Mouse (Mus musculus) mesoderm, embryonic 11.5 days (tissue): ENCODE measurements around the gene Spats2.
"Not testable (repeated sequence)": the region's sequence is repeated elsewhere in the genome, so short reads cannot be mapped to it uniquely, and the experiment has no call there.

Experiments
- DNase-seq: peaks from one replicate; pipeline ENCODE4 v3.0.0-alpha.2; 2012; ENCODE audit warnings: low read depth, low spot score

Spats2 gene

DNA sequence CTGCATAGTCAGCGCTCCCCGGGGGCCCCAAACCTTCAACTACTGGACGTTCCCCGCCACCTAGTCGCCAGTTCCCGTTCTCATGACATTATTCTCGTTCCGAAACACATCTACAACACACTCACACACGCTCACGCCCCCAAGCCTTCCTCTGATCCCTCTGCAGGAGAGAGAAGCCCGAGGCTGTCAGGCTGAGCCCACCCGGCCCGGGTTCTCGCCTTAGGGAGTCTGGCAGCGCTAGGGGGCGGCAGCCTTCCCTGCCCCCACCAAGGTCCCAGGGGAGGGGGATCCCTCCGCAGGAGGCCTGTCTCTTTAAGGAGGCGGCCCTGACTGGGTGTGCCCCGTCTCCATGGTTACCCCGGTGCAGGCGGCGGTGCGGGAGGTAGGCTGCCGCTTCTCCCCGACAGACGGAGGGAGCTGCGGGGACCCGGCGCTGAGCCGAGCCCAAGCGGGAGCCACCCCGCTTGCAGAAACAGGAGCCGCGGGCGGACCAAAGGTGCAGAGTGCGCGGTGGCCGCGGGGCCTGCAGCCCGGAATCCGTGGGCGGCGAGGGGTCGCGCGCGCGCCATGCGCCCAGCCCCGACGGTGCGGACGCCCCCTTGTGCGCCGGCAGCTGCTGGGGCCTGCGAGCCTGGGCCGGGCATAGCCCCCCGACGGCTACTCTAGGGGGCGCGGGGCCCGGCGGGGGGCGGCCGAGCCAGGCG is 98.6 kb downstream of the Spats2 start, which contains the start of gene Kcnh3:
Gene Kcnh3 (plus strand): TSS at position 654 of the 704 bp plus-strand sequence.
- peak; percentile 50 for DNase-seq

DNA sequence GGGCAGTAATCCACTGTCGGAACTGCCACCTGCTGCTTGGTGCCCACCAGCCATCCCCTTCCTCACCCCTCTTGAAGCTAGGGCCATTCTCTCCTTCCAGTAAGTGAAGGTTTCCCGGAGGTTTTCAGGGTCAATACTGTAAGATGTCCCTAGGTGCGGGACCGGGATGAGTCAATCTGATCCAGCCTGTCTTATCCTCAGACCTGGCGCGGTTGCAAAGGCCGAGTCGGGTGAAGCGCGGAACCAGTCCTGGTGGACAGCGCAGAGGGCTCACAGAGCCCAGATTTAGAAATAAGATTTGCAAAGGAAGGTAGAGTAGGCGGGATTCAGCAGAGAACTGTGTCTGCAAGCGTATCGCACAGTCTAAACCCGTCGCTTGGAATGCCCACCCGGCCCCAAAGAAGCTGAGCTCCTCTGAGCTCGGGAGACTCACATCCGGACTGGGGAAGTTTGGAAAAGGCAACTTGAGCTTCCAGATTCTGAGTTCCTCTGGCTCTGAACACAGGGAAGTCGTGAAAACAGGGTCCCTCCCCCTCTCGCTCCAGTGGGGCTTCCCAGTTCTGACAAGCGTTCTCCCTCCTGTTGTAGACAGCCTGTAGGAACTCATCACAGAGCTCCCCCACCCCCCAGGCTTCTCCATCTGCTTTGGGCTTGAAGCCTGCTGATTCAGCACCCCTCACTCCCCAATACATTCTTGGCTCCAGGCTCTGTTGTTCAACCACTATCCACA is 99.5 kb downstream of the Spats2 start:
- peak; percentile 18 for DNase-seq

DNA sequence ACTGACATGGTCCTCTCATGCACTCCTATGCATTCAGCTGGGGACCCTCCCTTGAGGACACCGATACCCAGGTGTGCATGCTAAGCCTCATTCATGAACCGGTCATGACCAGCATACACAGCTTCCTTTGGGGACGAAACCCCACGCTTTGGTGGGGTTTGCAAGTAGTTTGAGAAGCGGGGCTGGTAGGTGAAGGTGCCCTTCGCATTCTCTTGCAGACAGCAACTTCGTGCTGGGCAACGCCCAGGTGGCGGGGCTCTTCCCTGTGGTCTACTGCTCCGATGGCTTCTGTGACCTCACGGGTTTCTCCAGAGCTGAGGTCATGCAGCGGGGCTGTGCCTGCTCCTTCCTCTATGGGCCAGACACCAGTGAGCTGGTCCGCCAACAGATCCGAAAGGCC is 100.4 kb downstream of the Spats2 start:
- no peak for DNase-seq

- no peak for DNase-seq
Observed at GRCm38 (mm10) chr15:99231998-99232397, 106.3 kb downstream of the Spats2 start.

- no peak for DNase-seq
Observed at GRCm38 (mm10) chr15:99233719-99234118, 108.0 kb downstream of the Spats2 start.

DNA sequence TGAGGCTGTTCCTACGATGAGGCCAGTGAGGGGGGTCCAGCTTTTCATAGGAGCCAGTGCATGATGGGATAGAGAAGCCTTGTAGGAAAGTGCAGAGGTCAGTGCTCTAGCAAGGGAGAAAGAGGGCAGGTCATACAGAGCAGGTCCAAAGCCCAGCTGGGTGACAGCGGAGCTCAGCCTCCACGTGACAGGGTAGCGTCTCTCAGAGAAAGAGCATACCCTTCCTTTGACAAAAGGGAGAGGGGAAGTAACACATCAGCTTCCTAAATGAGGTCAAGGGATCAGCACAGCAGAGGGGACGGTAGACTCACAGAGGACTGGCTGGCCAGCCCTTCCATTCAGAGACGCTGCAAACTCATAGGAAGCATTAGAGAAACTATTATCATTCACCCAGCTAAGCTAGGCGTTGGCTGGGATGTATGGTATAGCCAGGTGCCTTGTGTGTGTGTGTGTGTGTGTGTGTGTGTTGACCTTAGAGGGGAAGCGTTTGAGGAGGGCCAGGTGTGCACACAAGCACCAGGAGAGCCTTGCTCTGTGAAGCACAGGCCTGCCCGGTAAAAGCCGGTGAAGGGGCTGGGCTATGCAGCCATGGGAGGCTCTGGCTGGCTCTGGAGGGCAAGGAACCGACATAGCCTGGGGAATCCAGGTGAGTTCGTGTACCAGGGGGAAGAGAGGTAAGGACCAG is 108.8 kb downstream of the Spats2 start:
- DNase-seq: no peak

- DNase-seq: no peak
Observed at GRCm38 (mm10) chr15:99238006-99238405, 112.3 kb downstream of the Spats2 start.

DNA sequence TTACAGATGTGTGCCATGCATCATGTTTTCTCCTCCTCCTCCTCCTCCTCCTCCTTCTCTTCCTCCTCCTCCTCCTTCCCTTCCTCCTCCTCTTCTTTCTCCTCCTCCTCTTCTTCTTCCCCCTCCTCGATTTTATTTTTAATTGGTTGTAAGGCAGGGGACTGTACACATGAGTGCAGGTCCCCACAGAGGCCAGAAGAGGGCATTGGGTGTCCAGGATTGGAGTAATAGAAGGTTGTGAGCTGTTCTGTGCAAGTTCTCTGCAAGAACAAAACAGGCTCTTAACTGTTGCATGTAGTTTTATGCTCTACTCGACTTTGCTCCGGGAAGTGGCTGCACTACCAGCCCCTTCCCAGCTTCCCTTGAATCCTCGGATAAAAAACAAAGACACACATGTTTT is 114.4 kb downstream of the Spats2 start:
- no peak for DNase-seq

DNA sequence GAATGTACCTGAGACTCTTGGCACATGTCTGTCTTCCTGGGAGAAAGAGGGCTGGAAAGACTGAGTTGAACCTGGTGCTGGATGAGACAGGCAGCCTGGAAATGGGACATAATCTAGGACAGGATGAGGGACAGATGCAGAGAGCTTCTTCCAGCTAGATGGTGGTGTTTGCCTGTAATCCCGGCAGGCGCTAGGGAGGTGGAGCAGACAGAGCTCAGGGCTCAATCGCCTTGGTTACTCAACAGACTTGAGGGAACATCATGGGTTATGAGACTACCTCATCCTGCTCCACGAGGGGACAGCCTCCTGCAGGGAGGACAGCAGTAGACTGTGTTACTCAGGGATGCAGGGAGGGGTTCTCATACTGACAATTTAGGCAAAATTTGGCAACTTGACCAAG is 115.5 kb downstream of the Spats2 start:
- DNase-seq: no peak

DNA sequence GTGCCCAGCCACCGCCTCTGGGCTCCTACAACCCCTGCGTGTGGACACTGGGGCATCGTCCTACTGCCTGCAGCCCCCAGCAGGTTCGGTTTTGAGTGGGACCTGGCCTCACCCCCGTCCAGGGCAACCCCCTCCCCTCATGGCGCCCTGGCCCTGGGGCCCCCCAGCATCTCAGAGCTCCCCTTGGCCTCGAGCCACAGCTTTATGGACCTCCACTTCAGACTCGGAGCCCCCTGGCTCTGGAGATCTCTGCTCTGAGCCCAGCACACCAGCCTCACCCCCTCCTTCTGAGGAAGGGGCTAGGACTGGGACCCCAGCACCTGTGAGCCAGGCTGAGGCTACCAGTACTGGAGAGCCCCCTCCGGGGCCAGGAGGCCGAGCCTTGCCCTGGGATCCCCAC is 116.3 kb downstream of the Spats2 start:
- DNase-seq: no peak

- DNase-seq: not testable (repeated sequence)
Observed at GRCm38 (mm10) chr15:99246736-99247135, 121.0 kb downstream of the Spats2 start.

DNA sequence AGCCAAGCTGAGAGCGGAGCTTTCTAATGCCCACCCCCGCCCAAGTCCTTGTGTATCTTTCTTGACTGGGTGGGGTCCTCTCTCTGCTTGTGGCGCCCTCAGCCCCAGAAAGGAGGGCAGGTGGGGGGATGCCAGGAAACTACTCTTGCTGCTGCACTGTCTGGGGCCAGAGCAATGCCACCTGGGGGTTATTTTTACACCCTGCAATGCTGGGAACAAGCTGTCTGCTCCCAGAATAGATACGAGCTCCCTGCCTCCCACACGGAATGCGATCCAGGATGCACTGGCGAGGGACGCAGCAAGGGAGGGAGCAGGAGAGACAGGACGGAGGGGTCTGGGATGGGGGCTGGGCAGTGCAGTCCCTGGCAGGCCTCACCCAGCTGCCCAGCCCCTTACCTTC is 123.3 kb downstream of the Spats2 start:
- no peak for DNase-seq

DNA sequence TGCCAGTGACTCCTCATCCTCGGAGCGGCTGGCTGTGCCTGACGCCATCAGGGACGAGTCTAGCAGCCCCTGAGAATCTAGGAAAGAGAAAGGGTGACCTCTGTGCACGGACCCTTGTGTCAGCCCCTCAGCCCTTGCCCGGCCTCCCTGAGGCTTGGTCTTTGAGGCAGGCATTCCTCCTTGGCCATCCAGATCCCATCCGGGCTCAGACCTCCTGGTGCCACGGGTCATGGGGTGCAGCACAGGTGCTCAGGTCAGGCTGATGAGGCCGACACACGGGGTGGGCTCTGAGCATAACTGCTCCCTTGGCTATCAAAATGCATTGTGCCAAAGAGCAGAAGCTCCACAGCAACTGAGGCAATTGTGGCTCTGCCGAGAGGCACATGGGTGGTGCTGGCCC is 124.2 kb downstream of the Spats2 start:
- DNase-seq: no peak

- not testable (repeated sequence) for DNase-seq
Observed at GRCm38 (mm10) chr15:99251111-99251510, 125.4 kb downstream of the Spats2 start.

- DNase-seq: peak; percentile 99
Observed at GRCm38 (mm10) chr15:99251626-99252380, 126.1 kb downstream of the Spats2 start, which contains the start of gene Mcrs1. Gene Mcrs1, minus strand, starts transcription at chr15:99251961.

DNA sequence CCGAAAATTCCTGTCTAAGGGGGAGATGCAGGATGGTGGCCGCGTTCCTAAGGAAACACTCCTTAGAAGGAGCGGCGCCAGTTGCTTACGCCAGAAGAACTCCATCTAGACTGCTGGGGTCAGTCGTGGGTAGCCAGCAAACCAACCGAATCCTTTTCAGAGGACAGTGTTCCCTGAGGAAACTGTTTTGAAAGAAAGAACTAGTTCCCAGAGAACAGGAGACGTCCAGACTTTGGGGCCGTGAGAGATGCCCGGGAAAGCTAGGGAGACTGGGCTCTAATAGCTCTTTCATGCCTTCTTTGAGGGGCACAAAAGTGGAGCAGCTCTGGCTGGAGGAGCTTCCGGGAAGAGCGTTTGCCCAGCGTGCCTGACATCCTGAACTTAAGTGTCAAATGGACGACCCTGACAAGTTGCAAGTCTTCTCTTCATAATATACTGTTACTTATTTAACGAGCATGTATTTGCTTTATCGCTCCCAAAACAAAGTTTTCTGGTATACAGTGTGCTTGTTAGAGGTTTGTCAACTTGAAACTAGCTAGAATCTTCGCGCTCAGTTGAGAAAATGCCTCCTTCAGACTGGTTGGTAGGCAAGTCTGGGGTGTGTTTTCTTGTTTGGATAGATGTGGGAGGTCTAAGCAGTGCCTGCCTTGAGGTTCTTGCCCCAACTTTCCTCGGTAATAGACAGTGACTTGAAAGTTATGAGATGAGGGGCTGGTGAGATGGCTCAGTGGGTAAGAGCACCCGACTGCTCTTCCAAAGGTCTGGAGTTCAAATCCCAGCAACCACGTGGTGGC is 126.9 kb downstream of the Spats2 start:
- peak; percentile 19 for DNase-seq

GRCm38 (mm10) chr15:99253175-99253479 is 127.4 kb downstream of the Spats2 start:
- not testable (repeated sequence) for DNase-seq

- no peak for DNase-seq
Observed at GRCm38 (mm10) chr15:99253772-99254171, 128.1 kb downstream of the Spats2 start.

DNA sequence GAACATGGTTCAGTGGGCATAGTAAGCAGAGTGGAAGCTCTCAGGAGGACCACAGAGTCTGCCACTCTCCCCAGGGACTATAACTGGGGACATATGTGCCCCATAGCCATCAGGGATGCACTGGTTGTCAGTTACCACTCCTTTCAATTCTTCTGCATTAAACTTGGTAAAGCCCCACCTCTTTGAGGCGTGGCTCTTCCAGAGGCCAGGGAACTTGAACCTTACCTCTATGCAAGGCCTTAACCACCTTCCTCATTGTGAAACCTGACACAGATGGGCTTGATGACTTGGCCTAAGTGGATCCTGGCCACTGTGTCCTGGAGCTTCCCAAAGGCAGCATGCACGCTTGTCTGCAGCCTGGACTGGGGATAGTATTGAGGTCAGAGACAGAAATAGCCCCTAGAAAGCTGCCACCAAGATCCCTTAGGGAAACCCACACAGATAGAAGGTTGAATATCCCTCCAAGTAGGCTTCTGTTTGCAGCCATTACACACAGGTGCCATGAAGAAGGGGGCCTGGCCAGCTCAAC is 128.8 kb downstream of the Spats2 start:
- DNase-seq: no peak

- no peak for DNase-seq
Observed at GRCm38 (mm10) chr15:99255241-99255749, 129.6 kb downstream of the Spats2 start.
